Mouse (Mus musculus) limb, embryonic 12.5 days (tissue): ENCODE measurements around the gene Zfp94. TPM values are rescaled to one million over a fixed set of nuclear protein-coding genes. Genes with fewer than 3 reads are reported as not detected.
A peak's percentile ranks its signal among the peaks of the same experiment; 100 is the strongest.

ENCODE experiments used
- ATAC-seq: fragments of 200-750 bp; cut with Nextera tagmentation; 2 replicates; pipeline ENCODE4 v1.8.0; 2017; ENCODE audit warnings: low read depth, moderate TSS enrichment; ENCODE audit not compliant: insufficient number of reproducible peaks, insufficient read depth, low FRiP score, low TSS enrichment
- H3K27ac ChIP-seq: fragments of 300-500 bp; sonication (generic); 2 replicates; pipeline ENCODE4 v1.5.1; 2016; ENCODE audit warnings: mild to moderate bottlenecking, moderate library complexity
- H3K27me3 ChIP-seq: fragments of 300-500 bp; sonication (generic); 2 replicates; pipeline ENCODE4 v1.6.1; 2016; ENCODE audit warnings: mild to moderate bottlenecking, moderate library complexity
- H3K36me3 ChIP-seq: fragments of 300-500 bp; sonication (generic); 2 replicates; pipeline ENCODE4 v1.6.1; 2016; ENCODE audit warnings: mild to moderate bottlenecking, moderate library complexity
- H3K4me1 ChIP-seq: fragments of 300-500 bp; sonication (generic); replicated peaks from 2 replicates; pipeline ENCODE4 v1.6.1; 2016
- H3K4me2 ChIP-seq: fragments of 300-500 bp; sonication (generic); 2 replicates; pipeline ENCODE4 v1.6.1; 2016; ENCODE audit warnings: mild to moderate bottlenecking, moderate library complexity
- H3K4me3 ChIP-seq: fragments of 300-500 bp; sonication (generic); replicated peaks from 2 replicates; pipeline ENCODE4 v1.5.1; 2016; ENCODE audit warnings: mild to moderate bottlenecking
- H3K9ac ChIP-seq: fragments of 300-500 bp; sonication (generic); replicated peaks from 2 replicates; pipeline ENCODE4 v1.6.1; 2016; ENCODE audit warnings: mild to moderate bottlenecking, moderate library complexity
- H3K9me3 ChIP-seq: fragments of 300-500 bp; sonication (generic); 2 replicates; pipeline ENCODE4 v1.6.1; 2016; ENCODE audit warnings: mild to moderate bottlenecking, moderate library complexity
- WGBS: fragments of 180-500 bp; shearing (Covaris S2); methylation state at CpG from one replicate; pipeline ENCODE4 v1.1.7; 2016; 5-methylcytosine and 5-hydroxymethylcytosine counted together
- polyA plus RNA-seq: library from polyadenylated mRNA; unstranded; fragments of >200 nt; fragmentation: Nextera tagmentation; extraction: Ambion mirVana; gene quantifications from 2 replicates; pipeline ENCODE4 v1.2.1, GENCODE M21; 2016

Zfp94 gene
- polyA plus RNA-seq, 1 experiment from 2014 or later, result 15.6 TPM

- WGBS, result 28% methylated on average over 29 of the region's 29 CpGs
- peak overlapping the region; percentile 74 for H3K27ac ChIP-seq
- peak overlapping the region; percentile 55 for H3K4me3 ChIP-seq
- no peak; the same call in 1 of the 2 replicates for ATAC-seq
- H3K4me1 ChIP-seq, result peaks cover 6% of the 10 kb centered on the region; the same call in 1 of the 2 replicates
- H3K9ac ChIP-seq, result peak overlapping the region; percentile 71
- H3K9me3 ChIP-seq, result no peaks in the 10 kb centered on the region
- peaks cover 22% of the 10 kb centered on the region for H3K36me3 ChIP-seq
- H3K4me2 ChIP-seq, result peak overlapping the region; percentile 82
- H3K27me3 ChIP-seq, result no peaks in the 10 kb centered on the region
Measured at GRCm38 (mm10) chr7:24315726-24316566, 520 bp downstream of the Zfp94 start.

- peaks cover 46% of the 10 kb centered on the region for H3K36me3 ChIP-seq
- H3K27me3 ChIP-seq, result no peaks in the 10 kb centered on the region
- H3K9ac ChIP-seq, result peak within 1 kb of the TSS; percentile 86
- H3K4me2 ChIP-seq, result peak within 1 kb of the TSS; percentile 90
- H3K9me3 ChIP-seq, result no peaks in the 10 kb centered on the region
- ATAC-seq, result peak; percentile 48
- H3K27ac ChIP-seq, result peak within 1 kb of the TSS; percentile 97
- H3K4me3 ChIP-seq, result peak within 1 kb of the TSS; percentile 68
- WGBS, result 2% methylated on average over 13 of the region's 13 CpGs
- peaks cover 14% of the 10 kb centered on the region for H3K4me1 ChIP-seq
Measured at GRCm38 (mm10) chr7:24300771-24301282, 15.6 kb downstream of the Zfp94 start, which contains the start of gene Zfp61. Gene Zfp61 (minus strand): TSS chr7:24301232.

- 2% methylated on average over 18 of the region's 18 CpGs for WGBS
- H3K9me3 ChIP-seq, result no peaks in the 10 kb centered on the region
Measured at GRCm38 (mm10) chr7:24299823-24300481, 16.5 kb downstream of the Zfp94 start.

GRCm38 (mm10) chr7:24298973-24299708 is 17.3 kb downstream of the Zfp94 start:
- Histone ChIP-seq H3K36me3 (peaks cover 55% of the 10 kb centered on the region), H3K9ac (peak overlapping the region; percentile 86), H3K4me1 (peaks cover 14% of the 10 kb centered on the region), H3K4me2 (peak overlapping the region; percentile 90), H3K9me3 (no peaks in the 10 kb centered on the region), H3K4me3 (peak overlapping the region; percentile 68), H3K27ac (peak overlapping the region; percentile 97), H3K27me3 (no peaks in the 10 kb centered on the region)
- WGBS, result under 1% methylated on average over 47 of the region's 47 CpGs
- ATAC-seq, result peak; percentile 81

More at GRCm38 (mm10) chr7:24299823-24300481, 16.5 kb downstream of the Zfp94 start:
- H3K4me3 ChIP-seq, result peak overlapping the region; percentile 68
- ATAC-seq, result peak; percentile 20
- peak overlapping the region; percentile 90 for H3K4me2 ChIP-seq
- no peaks in the 10 kb centered on the region for H3K27me3 ChIP-seq
- H3K27ac ChIP-seq, result peak overlapping the region; percentile 97
- peak overlapping the region; percentile 86 for H3K9ac ChIP-seq
- H3K36me3 ChIP-seq, result peaks cover 53% of the 10 kb centered on the region
- peaks cover 14% of the 10 kb centered on the region for H3K4me1 ChIP-seq

GRCm38 (mm10) chr7:24298635-24298972 is 17.9 kb downstream of the Zfp94 start:
- Histone ChIP-seq H3K36me3 (peaks cover 61% of the 10 kb centered on the region), H3K9me3 (no peaks in the 10 kb centered on the region), H3K4me3 (peak overlapping the region; percentile 68), H3K27me3 (no peaks in the 10 kb centered on the region), H3K9ac (peak overlapping the region; percentile 86), H3K4me2 (peak overlapping the region; percentile 90), H3K4me1 (peaks cover 14% of the 10 kb centered on the region), H3K27ac (peak overlapping the region; percentile 97)
- 1% methylated on average over 12 of the region's 12 CpGs for WGBS
- no peak; the same call in 1 of the 2 replicates for ATAC-seq

DNA sequence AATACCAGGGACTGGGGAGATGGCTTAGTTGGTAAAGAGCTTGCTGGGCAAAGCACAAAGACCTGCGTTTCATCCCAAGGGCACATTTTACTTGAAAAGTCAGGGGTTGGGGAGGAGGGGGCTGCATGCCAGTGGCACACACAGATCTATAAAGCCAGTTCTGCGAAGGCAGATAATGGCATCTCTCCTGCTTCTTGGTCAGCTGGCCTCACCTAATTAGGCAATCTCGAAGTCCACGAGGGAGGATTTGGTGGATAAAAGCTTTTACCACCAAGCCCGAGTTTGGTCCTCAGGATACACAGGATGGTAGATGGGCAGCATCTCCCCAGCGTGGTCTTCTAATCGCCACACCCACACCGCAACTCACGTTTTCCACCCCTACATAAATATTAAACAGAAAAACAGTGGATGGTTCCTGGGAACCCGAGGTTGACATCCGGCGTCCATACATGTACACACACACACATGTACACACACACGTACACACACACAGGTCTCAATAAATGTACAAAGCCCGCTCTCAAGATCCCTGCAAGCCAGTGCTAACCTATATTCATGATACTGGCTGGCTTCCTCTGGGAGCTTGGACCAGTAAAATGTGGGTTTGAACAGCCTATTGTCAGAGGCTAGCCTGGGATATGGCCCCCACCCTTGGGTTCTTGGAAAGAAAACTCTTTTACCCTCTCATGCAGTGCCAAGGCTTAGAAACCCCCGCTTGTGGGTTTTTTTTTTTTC is 18.9 kb downstream of the Zfp94 start:
- ATAC-seq, result no peak
- H3K27me3 ChIP-seq, result no peaks in the 10 kb centered on the region
- WGBS, result 89% methylated on average over 15 of the region's 15 CpGs
- 0 out of 2 replicates have a peak overlapping the region, but pooled peaks have one; percentile 86 for H3K9ac ChIP-seq
- H3K9me3 ChIP-seq, result no peaks in the 10 kb centered on the region
- H3K4me2 ChIP-seq, result peak overlapping the region; percentile 90
- peaks cover 14% of the 10 kb centered on the region for H3K4me1 ChIP-seq
- peaks cover 61% of the 10 kb centered on the region for H3K36me3 ChIP-seq
- peak overlapping the region; percentile 68 for H3K4me3 ChIP-seq
- H3K27ac ChIP-seq, result no peak overlapping the region; the same call in 1 of the 2 replicates

GRCm38 (mm10) chr7:24296386-24296785 is 20.1 kb downstream of the Zfp94 start:
- H3K9ac ChIP-seq, result no peak overlapping the region

DNA sequence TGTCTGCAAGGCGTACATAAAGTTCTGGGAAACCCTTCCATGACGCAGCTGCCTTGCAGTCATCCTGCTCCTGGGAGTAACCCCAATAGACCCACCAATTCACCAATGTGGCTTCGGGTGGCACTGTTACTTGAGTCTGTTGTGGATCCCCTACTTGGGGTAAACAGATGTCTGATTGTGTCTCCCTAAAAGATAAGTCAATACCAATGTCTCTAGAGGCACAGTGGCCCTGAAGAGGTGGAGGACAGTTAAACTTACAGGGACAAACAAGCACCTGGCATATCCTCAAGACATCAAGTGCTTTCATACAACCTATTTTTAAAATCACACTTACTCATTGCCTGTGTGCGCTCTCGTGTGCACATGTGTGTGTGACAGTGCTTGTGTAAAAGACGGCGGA is 21.1 kb downstream of the Zfp94 start:
- Histone ChIP-seq H3K27me3 (no peaks in the 10 kb centered on the region), H3K9me3 (peaks cover 9% of the 10 kb centered on the region), H3K4me2 (no peak overlapping the region), H3K9ac (no peak overlapping the region), H3K36me3 (peaks cover 74% of the 10 kb centered on the region), H3K4me3 (no peak overlapping the region), H3K27ac (no peak overlapping the region), H3K4me1 (peaks cover 10% of the 10 kb centered on the region)
- 98% methylated on average over 7 of the region's 7 CpGs for WGBS
- ATAC-seq, result no peak

More at GRCm38 (mm10) chr7:24296386-24296785, 20.1 kb downstream of the Zfp94 start:
- ATAC-seq, result no peak
- no peaks in the 10 kb centered on the region for H3K27me3 ChIP-seq
- H3K4me1 ChIP-seq, result peaks cover 14% of the 10 kb centered on the region
- WGBS, result 95% methylated on average over 7 of the region's 7 CpGs
- H3K36me3 ChIP-seq, result peaks cover 63% of the 10 kb centered on the region
- peaks cover 4% of the 10 kb centered on the region; the same call in 1 of the 2 replicates for H3K9me3 ChIP-seq
- no peak overlapping the region for H3K4me3 ChIP-seq
- no peak overlapping the region for H3K27ac ChIP-seq
- H3K4me2 ChIP-seq, result no peak overlapping the region

DNA sequence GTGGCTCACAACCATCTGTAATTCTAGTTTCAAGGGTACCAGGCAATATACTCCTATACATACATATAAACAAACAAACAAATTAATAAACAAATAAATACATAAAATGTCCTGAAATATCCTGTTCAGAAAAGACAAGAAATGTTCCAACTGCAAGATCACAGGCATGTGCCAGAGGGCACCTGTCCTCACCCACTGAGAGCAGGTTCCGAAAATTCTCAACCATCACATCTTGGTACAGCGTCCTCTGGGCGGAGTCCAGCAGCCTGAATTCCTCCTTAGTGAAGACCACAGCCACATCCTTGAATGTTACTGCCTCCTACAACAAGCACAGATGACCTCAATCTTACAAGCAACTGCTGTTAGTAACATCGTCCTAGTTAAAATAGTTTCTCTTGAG is 21.7 kb downstream of the Zfp94 start:
- H3K4me1 ChIP-seq, result peaks cover 7% of the 10 kb centered on the region
- no peak overlapping the region for H3K4me3 ChIP-seq
- peaks cover 80% of the 10 kb centered on the region for H3K36me3 ChIP-seq
- no peak overlapping the region for H3K9ac ChIP-seq
- peaks cover 9% of the 10 kb centered on the region for H3K9me3 ChIP-seq
- H3K4me2 ChIP-seq, result no peak overlapping the region
- ATAC-seq, result no peak
- H3K27me3 ChIP-seq, result no peaks in the 10 kb centered on the region
- H3K27ac ChIP-seq, result no peak overlapping the region
- 91% methylated on average over 4 of the region's 4 CpGs for WGBS
